Mouse (Mus musculus): ENCODE data around the gene Sdk2. TPM values are rescaled to one million over a fixed set of nuclear protein-coding genes. Genes with fewer than 3 reads are reported as not detected.

Gene Sdk2
- polyA plus RNA-seq, 1 experiment from 2014 or later, result 1.5 TPM

GRCm38 (mm10) chr11:113756578-113756977 lies 310.3 kb downstream of the Sdk2 start:
- Histone ChIP-seq H3K9me3 (no peaks in the 10 kb centered on the region), H3K27me3 (ENCODE audit: poor library complexity, severe bottlenecking) (peaks cover 4% of the 10 kb centered on the region; the same call in 1 of the 2 replicates), H3K4me3 (no peak overlapping the region), H3K27ac (no peak overlapping the region), H3K4me1 (peaks cover 31% of the 10 kb centered on the region), H3K36me3 (replicated peaks) (no peaks in the 10 kb centered on the region)
- DNase-seq (ENCODE audit: extremely low spot score, low spot score), result no peak
- 94% methylated on average over 12 of the region's 12 CpGs for WGBS

DNA sequence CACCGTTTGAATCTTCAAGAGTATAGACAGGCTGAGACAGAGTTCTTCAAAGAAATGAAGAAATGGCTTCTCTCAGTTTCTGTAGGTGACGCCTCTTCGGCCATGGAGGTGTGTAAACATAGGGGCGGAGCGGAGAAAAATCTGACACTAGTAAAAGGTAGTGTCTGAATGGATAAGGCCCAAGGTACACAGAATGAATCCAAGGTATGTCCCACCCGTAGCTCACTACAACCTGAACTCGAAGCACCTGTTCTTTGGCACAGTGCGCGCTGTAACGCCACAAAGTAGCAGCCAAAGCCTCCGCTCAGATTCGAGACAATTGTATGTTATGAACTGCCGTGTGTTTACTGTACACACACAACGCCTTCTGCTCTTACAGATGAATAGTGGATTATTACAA lies 311.0 kb downstream of the Sdk2 start:
- Histone ChIP-seq H3K27me3 (ENCODE audit: poor library complexity, severe bottlenecking) (peaks cover 4% of the 10 kb centered on the region; the same call in 1 of the 2 replicates), H3K27ac (0 out of 2 replicates have a peak overlapping the region, but pooled peaks have one; percentile 67), H3K36me3 (replicated peaks) (no peaks in the 10 kb centered on the region), H3K9me3 (no peaks in the 10 kb centered on the region), H3K4me1 (peaks cover 32% of the 10 kb centered on the region), H3K4me3 (no peak overlapping the region)
- no peak for DNase-seq (ENCODE audit: extremely low spot score, low spot score)
- 94% methylated on average over 14 of the region's 14 CpGs for WGBS

DNA sequence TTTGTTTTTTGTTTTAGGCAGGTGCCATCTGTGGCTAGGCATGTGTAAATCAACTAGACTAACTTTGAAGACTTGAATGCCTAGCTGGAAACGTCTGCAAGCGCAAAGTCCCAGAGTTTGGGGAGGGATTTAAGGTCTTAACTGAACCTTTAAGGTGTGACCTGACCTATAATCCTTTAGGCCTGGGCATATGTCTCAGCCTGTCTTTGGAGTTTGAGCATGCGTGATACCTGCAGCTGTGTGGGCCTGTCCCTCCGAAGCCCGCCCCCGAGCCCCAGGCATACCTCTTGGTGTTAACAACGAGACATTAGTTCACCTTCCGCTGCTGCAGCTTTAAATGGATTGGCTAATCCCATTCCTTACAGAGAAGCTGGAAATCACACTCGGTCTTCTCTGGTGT lies 312.0 kb downstream of the Sdk2 start:
- 23% methylated on average over 9 of the region's 9 CpGs for WGBS
- no peak overlapping the region for H3K4me3 ChIP-seq
- peaks cover 4% of the 10 kb centered on the region; the same call in 1 of the 2 replicates for H3K27me3 ChIP-seq (ENCODE audit: poor library complexity, severe bottlenecking)
- no peak for DNase-seq (ENCODE audit: extremely low spot score, low spot score)
- H3K4me1 ChIP-seq, result peaks cover 40% of the 10 kb centered on the region
- H3K9me3 ChIP-seq, result no peaks in the 10 kb centered on the region
- H3K36me3 ChIP-seq (replicated peaks), result no peaks in the 10 kb centered on the region
- 0 out of 2 replicates have a peak overlapping the region, but pooled peaks have one; percentile 67 for H3K27ac ChIP-seq

GRCm38 (mm10) chr11:113752685-113753430 lies 314.0 kb downstream of the Sdk2 start:
- peaks cover 60% of the 10 kb centered on the region for H3K4me1 ChIP-seq
- H3K27ac ChIP-seq, result peak overlapping the region; percentile 99
- H3K4me3 ChIP-seq, result peak overlapping the region; percentile 92; the same call in 1 of the 2 replicates
- H3K36me3 ChIP-seq (replicated peaks), result peaks cover 12% of the 10 kb centered on the region
- 94% methylated on average over 10 of the region's 10 CpGs for WGBS
- no peak for DNase-seq (ENCODE audit: extremely low spot score, low spot score)
- H3K27me3 ChIP-seq (ENCODE audit: poor library complexity, severe bottlenecking), result peaks cover 4% of the 10 kb centered on the region; the same call in 1 of the 2 replicates
- H3K9me3 ChIP-seq, result no peaks in the 10 kb centered on the region

- DNase-seq (ENCODE audit: extremely low spot score, low spot score), result no peak
- Histone ChIP-seq H3K4me1 (peaks cover 66% of the 10 kb centered on the region), H3K4me3 (peak overlapping the region; percentile 92), H3K36me3 (replicated peaks) (peaks cover 18% of the 10 kb centered on the region), H3K27ac (peak overlapping the region; percentile 99), H3K27me3 (ENCODE audit: poor library complexity, severe bottlenecking) (peaks cover 4% of the 10 kb centered on the region; the same call in 1 of the 2 replicates), H3K9me3 (no peaks in the 10 kb centered on the region)
- 34% methylated on average over 15 of the region's 15 CpGs for WGBS
These were observed 314.6 kb downstream of the Sdk2 start for GRCm38 (mm10) chr11:113752158-113752661.

DNA sequence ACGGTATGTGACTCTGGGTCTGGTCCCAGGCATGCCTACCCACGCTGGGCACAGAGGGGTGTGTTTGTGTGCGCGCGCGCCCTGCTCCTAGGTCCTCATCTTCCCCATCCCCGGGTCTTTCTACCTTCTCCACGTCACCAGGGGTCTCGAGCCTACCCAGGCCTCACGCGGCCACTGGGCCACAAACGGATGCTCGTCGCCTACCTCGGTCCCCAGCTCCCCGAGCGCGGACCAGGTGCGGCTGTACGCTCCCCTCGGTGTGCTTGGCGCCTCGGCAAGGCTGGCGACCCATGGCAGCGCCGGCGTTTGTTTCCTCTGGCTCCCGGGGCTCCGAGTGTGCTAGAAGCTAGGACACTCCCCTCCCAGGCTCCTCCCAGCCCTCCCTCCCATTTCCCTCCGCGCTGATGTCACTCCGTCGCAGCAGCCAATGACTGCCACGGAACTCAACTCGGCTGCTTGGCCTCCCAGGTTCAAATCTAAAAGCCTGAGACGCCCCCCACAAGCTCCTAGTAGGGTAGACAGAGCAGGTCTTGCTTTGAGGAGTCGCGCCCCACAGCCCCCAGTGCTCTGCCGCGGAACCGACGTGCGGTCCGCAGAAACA lies 315.3 kb downstream of the Sdk2 start, which contains the start of gene Cdc42ep4:
TSS of gene Cdc42ep4 (minus strand) at position 398 of the 601 bp plus-strand sequence.
- peaks cover 23% of the 10 kb centered on the region for H3K36me3 ChIP-seq (replicated peaks)
- WGBS, result under 1% methylated on average over 44 of the region's 44 CpGs
- peaks cover 70% of the 10 kb centered on the region for H3K4me1 ChIP-seq
- H3K27ac ChIP-seq, result peak within 1 kb of the TSS; percentile 99
- H3K27me3 ChIP-seq (ENCODE audit: poor library complexity, severe bottlenecking), result peaks cover 4% of the 10 kb centered on the region; the same call in 1 of the 2 replicates
- H3K4me3 ChIP-seq, result peak within 1 kb of the TSS; percentile 92
- H3K9me3 ChIP-seq, result no peaks in the 10 kb centered on the region
- DNase-seq (ENCODE audit: extremely low spot score, low spot score), result peak; percentile 93

- H3K36me3 ChIP-seq (replicated peaks), result peaks cover 28% of the 10 kb centered on the region
- H3K27ac ChIP-seq, result peak overlapping the region; percentile 99
- peak overlapping the region; percentile 92 for H3K4me3 ChIP-seq
- peaks cover 74% of the 10 kb centered on the region for H3K4me1 ChIP-seq
- whole genome bisulfite sequencing, result under 1% methylated on average over 67 of the region's 67 CpGs
- peaks cover 4% of the 10 kb centered on the region; the same call in 1 of the 2 replicates for H3K27me3 ChIP-seq (ENCODE audit: poor library complexity, severe bottlenecking)
- peak; percentile 81 for DNase-seq (ENCODE audit: extremely low spot score, low spot score)
- no peaks in the 10 kb centered on the region for H3K9me3 ChIP-seq
These were observed 316.0 kb downstream of the Sdk2 start for GRCm38 (mm10) chr11:113750571-113751483.

- peaks cover 70% of the 10 kb centered on the region for H3K4me1 ChIP-seq
- peak overlapping the region; percentile 99 for H3K27ac ChIP-seq
- peak; percentile 75 for DNase-seq (ENCODE audit: extremely low spot score, low spot score)
- no peaks in the 10 kb centered on the region for H3K9me3 ChIP-seq
- peaks cover 38% of the 10 kb centered on the region for H3K36me3 ChIP-seq (replicated peaks)
- H3K4me3 ChIP-seq, result peak overlapping the region; percentile 92
- H3K27me3 ChIP-seq (ENCODE audit: poor library complexity, severe bottlenecking), result peaks cover 4% of the 10 kb centered on the region; the same call in 1 of the 2 replicates
- under 1% methylated on average over 9 of the region's 9 CpGs for WGBS
These were observed 317.0 kb downstream of the Sdk2 start for GRCm38 (mm10) chr11:113749749-113750351.

- Histone ChIP-seq H3K9me3 (no peaks in the 10 kb centered on the region), H3K4me3 (peak overlapping the region; percentile 92), H3K36me3 (replicated peaks) (peaks cover 47% of the 10 kb centered on the region), H3K27me3 (ENCODE audit: poor library complexity, severe bottlenecking) (peaks cover 3% of the 10 kb centered on the region; the same call in 1 of the 2 replicates), H3K4me1 (peaks cover 61% of the 10 kb centered on the region), H3K27ac (peak overlapping the region; percentile 99)
- WGBS, result 11% methylated on average over 21 of the region's 21 CpGs
- peak; percentile 50 for DNase-seq (ENCODE audit: extremely low spot score, low spot score)
These were observed 317.9 kb downstream of the Sdk2 start for GRCm38 (mm10) chr11:113748797-113749521.

DNA sequence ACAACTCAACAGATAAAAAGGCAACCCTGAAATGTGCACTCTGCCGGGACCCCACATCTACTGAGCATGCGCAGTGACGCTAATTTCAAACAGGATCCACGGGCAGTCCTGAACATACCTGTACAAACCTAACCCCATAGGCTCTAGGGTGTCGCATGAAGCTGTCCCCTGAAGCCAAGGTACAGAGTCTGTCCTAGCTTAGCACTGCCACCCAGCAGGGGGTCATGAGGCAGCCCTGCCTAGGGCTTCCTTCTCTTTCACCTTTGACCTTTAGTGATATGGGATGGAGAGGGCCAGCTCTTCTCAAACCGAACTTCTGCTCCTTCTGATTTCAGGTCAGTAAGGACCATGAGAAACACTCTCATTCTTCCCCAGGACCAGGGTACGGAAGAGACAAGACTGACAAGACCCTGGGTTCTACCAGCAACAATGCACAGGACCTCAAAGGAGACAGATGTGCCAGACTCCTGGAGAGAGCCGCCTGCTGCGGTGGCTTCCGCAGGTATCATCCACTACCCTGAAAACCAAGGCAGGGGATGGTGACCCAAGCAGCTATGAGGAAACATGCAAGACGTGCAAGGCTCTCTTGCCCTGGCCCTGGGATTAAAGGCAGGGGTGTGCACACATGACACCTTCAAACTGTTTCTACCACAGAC lies 319.0 kb downstream of the Sdk2 start:
- no peaks in the 10 kb centered on the region for H3K27me3 ChIP-seq (ENCODE audit: poor library complexity, severe bottlenecking)
- H3K27ac ChIP-seq, result peak overlapping the region; percentile 99; the same call in 1 of the 2 replicates
- H3K36me3 ChIP-seq (replicated peaks), result peaks cover 58% of the 10 kb centered on the region
- peaks cover 8% of the 10 kb centered on the region for H3K9me3 ChIP-seq
- DNase-seq (ENCODE audit: extremely low spot score, low spot score), result no peak
- 85% methylated on average over 11 of the region's 11 CpGs for WGBS
- H3K4me3 ChIP-seq, result peak overlapping the region; percentile 92
- peaks cover 57% of the 10 kb centered on the region for H3K4me1 ChIP-seq

DNA sequence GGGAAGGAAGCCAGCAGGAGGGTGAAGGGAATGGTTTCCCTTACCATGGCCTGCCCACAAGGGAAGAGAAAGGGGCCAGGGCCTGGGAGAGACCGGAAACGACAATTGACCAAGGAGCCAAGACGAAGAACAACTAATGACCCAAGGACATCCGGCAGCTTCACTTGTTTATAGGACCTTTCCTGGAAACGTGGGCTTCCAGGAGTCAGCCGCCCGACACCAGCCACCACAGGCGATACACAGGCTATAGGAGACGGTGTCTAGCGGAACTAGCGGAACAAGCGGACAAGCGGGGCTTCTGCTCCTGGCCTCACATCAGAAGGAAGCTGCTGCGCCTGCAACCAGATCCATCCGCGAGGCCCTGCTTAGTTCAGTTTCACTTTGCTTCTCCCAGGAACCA lies 319.8 kb downstream of the Sdk2 start:
- Histone ChIP-seq H3K27ac (no peak overlapping the region), H3K27me3 (ENCODE audit: poor library complexity, severe bottlenecking) (no peaks in the 10 kb centered on the region), H3K9me3 (peaks cover 12% of the 10 kb centered on the region), H3K4me1 (peaks cover 52% of the 10 kb centered on the region), H3K4me3 (no peak overlapping the region), H3K36me3 (replicated peaks) (peaks cover 66% of the 10 kb centered on the region)
- 82% methylated on average over 16 of the region's 16 CpGs for WGBS
- peak; percentile 35 for DNase-seq (ENCODE audit: extremely low spot score, low spot score)
